Mouse (Mus musculus) Patski (cell line): ENCODE data around the gene Fam241b. TPM values are rescaled to one million over a fixed set of nuclear protein-coding genes. Genes with fewer than 3 reads are reported as not detected.

ENCODE experiments used
- ATAC-seq: fragments of 100-300 bp; one replicate; pipeline ENCODE4 v1.8.0; 2021
- CTCF ChIA-PET: fragments of 350-600 bp; sonication (Branson Sonifier 250); formaldehyde crosslinking; loops from one replicate; lab custom pipeline; 2022; ENCODE audit warnings: inconsistent platforms; lab: Charles Lee
- POLR2A ChIA-PET: fragments of 350-600 bp; sonication (Branson Sonifier 250); formaldehyde crosslinking; loops from one replicate; lab custom pipeline; 2022; ENCODE audit warnings: antibody characterized with exemption, inconsistent platforms; lab: Charles Lee
- DNase-seq: peaks from one replicate; pipeline ENCODE4 v3.0.0-alpha.2; 2011; ENCODE audit warnings: low read depth, low spot score
- H3K27me3 ChIP-seq: fragments of 371-371 bp; one replicate; pipeline ENCODE4 v1.5.1; 2021
- CTCF ChIP-seq: fragments of 100-300 bp; IDR thresholded peaks from one replicate; pipeline ENCODE4 v1.5.1; 2021
- in situ Hi-C: fragments of 300-500 bp; cut with MboI; formaldehyde crosslinking; loops from 3 replicates; pipeline ENCODE4 v1.11.1; 2018; ENCODE audit warnings: low pct_unique_long_range_greater_than_20kb, mixed read lengths
- polyA plus RNA-seq: library from polyadenylated mRNA; unstranded; gene quantifications from one replicate; pipeline ENCODE4 v1.2.3, GENCODE M21; 2021

The Fam241b gene
- polyA plus RNA-seq, 1 experiment from 2014 or later, result 13.2 TPM

DNA sequence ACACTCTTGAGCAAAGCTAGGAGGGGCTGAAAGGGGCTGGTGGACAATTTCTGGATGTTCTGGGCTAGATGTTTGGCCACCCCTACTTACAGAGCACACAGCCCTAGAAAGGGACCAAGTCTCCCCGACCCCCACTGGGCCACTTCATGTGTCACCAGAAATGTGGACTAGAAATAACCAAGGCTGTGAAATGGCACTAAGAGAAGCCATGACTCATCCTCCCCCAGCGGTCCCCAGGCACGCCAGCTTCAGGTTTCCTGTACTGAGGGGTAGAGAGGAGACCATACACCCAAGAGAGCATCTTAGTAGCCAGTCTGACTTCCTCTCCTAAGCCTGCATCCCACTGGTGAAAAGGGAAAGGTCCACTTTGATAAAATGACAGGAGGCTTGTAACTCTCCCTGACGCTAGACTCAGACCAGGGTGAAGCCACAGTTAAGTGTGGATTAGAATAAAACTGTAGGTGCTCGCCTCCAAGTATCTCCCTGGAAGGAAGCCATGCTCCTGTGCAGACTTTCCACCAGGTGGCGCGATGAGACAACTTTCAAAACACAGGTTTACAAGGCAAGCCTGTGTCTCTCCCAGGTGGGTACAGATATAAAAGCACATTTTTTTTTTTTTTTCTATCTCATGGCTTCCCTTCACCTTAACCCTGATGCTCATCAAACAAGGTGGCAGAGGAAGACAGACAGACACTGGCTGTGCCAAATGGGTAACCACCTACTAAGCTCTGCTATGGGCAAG, 38.7 kb downstream of the Fam241b start:
- CTCF ChIA-PET, result interaction anchor here (1.4 to 2.1 kb wide), 2 partner anchors 31 to 77 kb away, joined by 5 to 11 read pairs; no protein-coding TSS in a partner anchor
- H3K27me3 ChIP-seq, result peaks cover 4% of the 10 kb centered on the region
- peak; percentile 19 for DNase-seq
- in situ Hi-C loops, result loop anchor here (5.0 kb wide), 3 partner anchors 43 to 137 kb away; no protein-coding TSS in a partner anchor
- peak; percentile 60 for ATAC-seq
- TF ChIP-seq CTCF, result no peak
- POLR2A ChIA-PET, result no interaction called here

DNA sequence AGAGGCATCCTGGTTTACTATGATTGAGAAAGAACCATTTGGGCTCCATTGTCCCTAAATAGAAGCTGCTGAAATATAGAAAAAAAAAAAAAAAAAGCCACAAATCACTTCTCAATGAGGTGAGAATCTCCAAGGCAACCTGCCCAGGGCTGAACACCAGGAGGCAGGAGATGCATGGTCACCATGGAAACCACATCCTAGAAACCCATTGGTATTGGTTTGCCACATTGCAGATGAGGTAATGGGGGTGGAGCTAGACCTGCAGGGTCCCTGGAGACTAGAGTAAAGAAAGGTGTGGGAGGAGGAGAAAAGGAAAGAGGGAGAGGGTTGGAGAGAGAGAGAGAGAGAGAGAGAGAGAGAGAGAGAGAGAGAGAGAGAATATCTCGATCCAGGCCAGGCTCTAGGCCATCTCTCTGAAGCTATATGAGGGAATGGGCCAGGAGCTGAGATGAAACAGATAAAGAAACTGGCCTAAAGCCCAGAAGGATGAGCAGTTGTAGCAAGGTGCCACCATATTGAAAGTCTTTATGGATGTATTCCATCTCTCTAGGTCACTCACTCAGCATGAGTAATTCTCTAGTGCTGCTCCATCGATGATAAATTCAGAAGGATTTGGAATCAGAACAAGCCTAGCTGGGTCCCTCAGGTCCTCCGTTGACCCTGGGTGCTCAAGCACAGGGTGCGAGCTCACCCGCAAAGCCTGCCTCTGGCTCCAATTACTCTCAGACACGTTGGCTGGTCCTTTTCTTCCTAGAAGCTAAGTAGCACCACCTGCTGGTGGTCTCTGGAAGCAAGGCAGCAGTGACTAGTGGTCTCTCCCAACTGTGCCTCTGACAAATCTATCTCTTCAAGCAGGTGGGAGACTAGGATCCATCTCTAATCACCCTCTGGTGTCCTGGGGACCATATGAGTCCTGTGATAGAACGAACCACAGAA, 41.9 kb downstream of the Fam241b start:
- POLR2A ChIA-PET, result interaction anchor here (0.5 kb wide), 1 partner anchor 468 kb away, joined by 3 read pairs; no protein-coding TSS in a partner anchor
- in situ Hi-C loops, result loop anchor here (5.0 kb wide), 3 partner anchors 39 to 141 kb away; no protein-coding TSS in a partner anchor
- ATAC-seq, result no peak
- no peak for TF ChIP-seq CTCF
- CTCF ChIA-PET, result interaction anchor here (0.9 to 2.2 kb wide), 3 partner anchors 47 to 81 kb away, joined by 3 to 11 read pairs (median 3); no protein-coding TSS in a partner anchor
- DNase-seq, result no peak
- peaks cover 23% of the 10 kb centered on the region for H3K27me3 ChIP-seq

DNA sequence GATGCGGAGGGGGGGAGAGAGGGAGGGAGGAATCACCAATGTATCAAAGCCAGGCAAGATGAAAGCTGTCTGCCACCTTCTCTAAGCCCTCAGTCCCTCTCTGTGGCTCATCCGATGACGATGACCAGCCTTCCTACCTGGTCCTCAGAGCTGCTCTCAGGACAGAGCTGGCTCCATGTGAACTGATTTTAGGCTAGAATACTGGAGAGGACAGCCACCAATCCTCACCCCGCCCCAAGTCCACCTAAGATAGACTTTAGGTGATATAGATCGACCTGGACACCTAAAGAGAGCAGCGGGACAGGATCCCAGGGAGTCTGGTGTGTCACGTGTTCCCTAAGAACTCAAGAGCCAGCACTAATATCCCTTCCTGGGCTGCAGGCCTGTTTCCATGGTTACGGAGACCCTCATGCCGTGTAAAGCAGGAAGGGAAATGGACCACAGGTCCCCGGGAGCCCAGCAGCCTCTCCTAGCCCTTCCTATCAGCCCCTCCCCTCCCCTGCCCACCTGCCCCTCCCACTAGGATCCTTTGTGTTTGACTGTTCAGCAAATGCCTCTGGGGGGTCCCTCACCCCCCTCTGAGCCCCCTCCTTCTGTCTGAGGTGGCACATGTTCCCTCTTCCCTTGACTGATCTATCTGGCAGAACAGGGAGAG, 43.8 kb downstream of the Fam241b start:
- ChIA-PET POLR2A (no interaction called here), CTCF (no interaction called here)
- in situ Hi-C loops, result loop anchor here (5.0 kb wide), 3 partner anchors 38 to 142 kb away; no protein-coding TSS in a partner anchor
- ATAC-seq (no peak), DNase-seq (no peak)
- peaks cover 39% of the 10 kb centered on the region for H3K27me3 ChIP-seq
- no peak for TF ChIP-seq CTCF

DNA sequence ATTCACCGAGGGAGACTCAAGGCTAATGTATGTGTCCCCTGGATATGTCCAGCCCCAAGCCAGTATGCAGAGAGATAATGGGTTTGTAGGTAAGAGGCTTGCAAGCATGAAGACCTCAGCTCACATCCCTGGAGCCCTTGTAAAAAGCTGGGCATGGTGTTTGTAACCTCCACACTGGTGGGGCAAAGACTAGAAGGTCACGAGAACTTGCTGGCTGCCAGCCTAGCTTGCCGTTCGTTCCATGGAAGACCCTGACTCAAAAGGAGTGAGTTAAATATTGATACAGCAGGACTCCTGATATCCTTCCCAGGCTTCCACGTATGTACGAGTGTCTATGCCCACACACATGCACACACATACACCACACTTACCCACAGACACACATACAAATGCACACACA, 49.3 kb downstream of the Fam241b start:
- ChIA-PET POLR2A (no interaction called here), CTCF (no interaction called here)
- no peak for TF ChIP-seq CTCF
- ATAC-seq, result no peak
- no peak for DNase-seq
- peaks cover 50% of the 10 kb centered on the region for H3K27me3 ChIP-seq
- in situ Hi-C loops, result no loop called here

DNA sequence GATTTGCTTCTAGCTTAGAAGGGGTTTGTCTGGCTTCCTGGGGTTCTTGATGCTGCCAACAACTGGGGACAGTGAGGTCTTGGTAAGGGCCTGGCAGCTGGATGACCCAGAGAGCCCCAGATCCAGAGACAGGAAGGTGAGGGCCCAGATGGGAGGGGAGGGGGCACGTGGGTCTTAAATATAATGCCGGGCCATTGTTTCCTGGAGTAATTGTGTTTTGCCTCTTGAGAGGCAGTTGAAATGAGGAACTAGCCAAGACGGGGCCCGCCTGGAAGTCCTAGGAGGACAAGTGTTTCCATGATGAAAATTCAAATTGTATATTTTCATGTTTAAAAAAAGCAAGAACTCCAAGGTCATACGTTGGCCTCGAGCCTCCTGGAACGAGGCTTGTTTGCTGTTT, 49.8 kb downstream of the Fam241b start:
- TF ChIP-seq CTCF, result no peak
- DNase-seq (no peak), ATAC-seq (no peak)
- POLR2A ChIA-PET, result no interaction called here
- CTCF ChIA-PET, result no interaction called here
- in situ Hi-C loops, result no loop called here
- H3K27me3 ChIP-seq, result peaks cover 52% of the 10 kb centered on the region

DNA sequence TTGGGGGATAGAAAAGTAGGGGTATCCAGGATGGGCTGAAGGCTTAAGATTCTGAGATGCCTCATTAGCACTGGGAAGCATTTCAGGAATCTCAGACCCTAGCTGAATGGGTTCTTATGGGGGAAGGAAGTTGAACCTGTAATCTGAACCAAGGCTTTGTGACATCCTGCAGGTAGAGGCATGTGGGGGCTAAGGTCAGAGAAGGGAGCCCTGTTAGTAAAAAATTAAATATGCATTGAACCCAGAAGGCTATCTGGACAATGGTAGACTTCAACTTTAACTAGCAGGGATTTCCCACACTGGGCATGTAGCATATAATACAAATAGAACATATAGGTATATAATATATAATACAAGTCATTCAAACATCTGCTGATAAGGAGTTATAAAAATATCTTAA, 54.2 kb downstream of the Fam241b start:
- in situ Hi-C loops, result no loop called here
- DNase-seq, result no peak
- peaks cover 39% of the 10 kb centered on the region for H3K27me3 ChIP-seq
- no peak for TF ChIP-seq CTCF
- ChIA-PET CTCF (no interaction called here), POLR2A (no interaction called here)
- ATAC-seq, result no peak

DNA sequence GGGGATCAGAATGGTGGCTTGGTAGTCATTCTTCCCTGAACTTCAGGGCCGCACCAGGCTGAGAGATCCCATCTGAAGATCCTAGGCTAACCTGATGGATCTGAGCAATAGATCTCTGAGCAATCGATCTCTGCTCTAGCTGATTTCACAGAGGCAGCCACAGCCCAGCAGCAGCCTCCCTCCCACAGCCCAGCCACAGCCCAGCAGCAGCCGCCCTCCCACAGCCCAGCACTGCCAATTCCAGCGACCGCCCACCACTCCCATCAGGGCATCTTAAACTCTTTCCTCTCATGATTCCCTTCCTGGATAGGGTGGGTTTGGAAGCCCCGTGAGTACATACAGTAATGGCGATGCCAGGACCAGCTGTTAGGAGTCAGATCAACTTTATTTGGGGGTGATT, 54.6 kb downstream of the Fam241b start:
- DNase-seq (no peak), ATAC-seq (no peak)
- ChIA-PET POLR2A (no interaction called here), CTCF (interaction anchor here (0.8 kb wide), 1 partner anchor 89 kb away, joined by 3 read pairs; no protein-coding TSS in a partner anchor)
- peaks cover 39% of the 10 kb centered on the region for H3K27me3 ChIP-seq
- no peak for TF ChIP-seq CTCF
- in situ Hi-C loops, result no loop called here

DNA sequence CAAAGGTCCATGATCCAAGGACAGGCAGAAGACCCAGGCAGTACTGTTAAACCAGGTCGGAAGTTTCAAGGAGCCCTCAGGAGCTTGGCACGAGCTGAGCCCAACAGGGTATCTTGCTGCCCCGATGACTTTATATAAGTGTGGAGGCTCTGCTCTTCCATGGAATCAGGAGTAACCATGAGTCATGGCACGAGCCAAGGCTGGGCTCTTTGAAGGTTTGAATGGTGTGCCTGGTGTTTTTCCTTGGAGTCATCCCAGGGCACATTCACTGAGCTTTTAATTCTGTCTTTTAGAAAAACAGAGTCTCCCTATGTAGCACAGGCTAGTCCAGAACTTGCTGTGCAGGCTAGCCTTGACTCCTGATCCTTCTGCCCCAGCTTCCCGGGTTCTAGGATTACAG, 55.3 kb downstream of the Fam241b start:
- ChIA-PET CTCF (interaction anchor here (0.8 kb wide), 1 partner anchor 89 kb away, joined by 3 read pairs; no protein-coding TSS in a partner anchor), POLR2A (no interaction called here)
- DNase-seq (no peak), ATAC-seq (no peak)
- in situ Hi-C loops, result no loop called here
- TF ChIP-seq CTCF, result no peak
- H3K27me3 ChIP-seq, result peaks cover 44% of the 10 kb centered on the region

DNA sequence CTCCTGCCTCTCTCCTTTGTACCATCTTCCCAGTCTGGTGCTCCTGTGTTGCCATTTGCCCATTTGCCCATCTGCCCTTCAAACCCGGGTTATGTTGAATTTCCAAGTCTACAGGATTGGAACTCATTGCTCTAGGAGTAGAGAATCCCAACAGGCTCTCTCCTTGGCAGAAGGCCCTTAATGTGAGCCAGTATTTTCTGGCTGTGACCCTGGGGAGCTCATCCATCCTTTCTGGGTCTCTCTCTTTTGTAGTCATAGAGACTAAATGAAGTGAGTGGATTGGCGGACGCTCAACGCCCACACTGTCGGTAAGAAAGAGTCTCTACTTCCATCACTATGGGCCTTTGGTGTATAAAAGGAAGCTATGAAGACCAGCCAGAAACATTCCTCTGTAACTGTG, 56.9 kb downstream of the Fam241b start:
- no peak for DNase-seq
- H3K27me3 ChIP-seq, result peaks cover 53% of the 10 kb centered on the region
- TF ChIP-seq CTCF, result no peak
- CTCF ChIA-PET, result no interaction called here
- in situ Hi-C loops, result no loop called here
- POLR2A ChIA-PET, result no interaction called here
- ATAC-seq, result no peak

DNA sequence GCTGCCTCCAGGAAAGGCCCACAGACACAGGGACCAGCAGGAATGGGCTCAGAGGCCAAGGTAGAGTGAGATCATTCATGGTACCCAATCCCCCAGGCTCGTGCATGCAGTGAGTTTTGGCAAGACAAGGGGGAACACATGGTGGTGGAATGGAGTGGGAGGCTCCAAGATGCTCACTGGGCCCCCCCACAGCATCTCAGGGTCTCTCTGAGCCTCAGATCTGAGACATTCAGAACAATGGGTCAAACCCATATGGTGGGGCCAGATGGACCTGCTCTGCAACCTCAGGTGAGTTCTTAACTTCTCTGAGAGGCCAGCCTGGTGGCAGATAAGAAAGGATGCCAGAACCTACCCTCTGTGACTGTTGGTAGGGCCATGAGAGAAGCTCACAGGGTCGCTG, 57.7 kb downstream of the Fam241b start:
- H3K27me3 ChIP-seq, result peaks cover 53% of the 10 kb centered on the region
- ChIA-PET CTCF (no interaction called here), POLR2A (no interaction called here)
- no peak for TF ChIP-seq CTCF
- ATAC-seq, result no peak
- in situ Hi-C loops, result no loop called here
- no peak for DNase-seq
